Mouse (Mus musculus) gastrocnemius, adult 8-10 months (tissue): ENCODE measurements around the gene Ttll3. TPM values are rescaled to one million over a fixed set of nuclear protein-coding genes. Genes with fewer than 3 reads are reported as not detected.

Experiments used
- DNase-seq, 2 experiments: peaks; one replicate each; pipeline ENCODE4 v3.0.0; 2022; ENCODE audit warnings: low spot score in 2 of 2
- microRNA-seq: library from miRNA; unstranded; fragments of <30 nt; microRNA quantifications from one replicate; pipeline ENCODE4 v1.2.0, GENCODE M21; 2022
- total RNA-seq, 4 experiments: library from RNA; stranded (reverse); gene quantifications; 2 replicates each; pipeline ENCODE4 v1.2.4; 2022

The Ttll3 gene
- total RNA-seq, 4 experiments from 2014 or later, result 0.27 to 0.94 (median 0.83) TPM

DNA sequence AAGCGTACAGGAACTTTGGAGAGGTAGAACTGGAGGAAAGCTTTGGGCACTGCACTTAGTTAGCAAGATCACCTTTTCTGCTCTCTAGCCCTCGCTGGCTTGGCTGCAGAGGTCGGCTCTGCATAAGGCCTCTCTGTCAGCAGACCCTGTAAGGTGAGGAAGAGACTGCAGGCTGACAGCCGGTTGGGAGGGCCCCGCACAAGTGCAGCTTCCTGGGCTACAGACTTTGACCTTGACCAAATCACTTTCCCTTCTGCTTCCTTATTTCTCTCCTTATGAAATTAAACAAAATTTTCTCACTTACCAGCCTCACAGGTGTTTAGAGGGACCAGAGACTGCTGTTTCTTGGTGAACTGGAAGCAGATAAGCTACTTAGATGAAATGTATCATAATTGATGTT lies 65.9 kb downstream of the Ttll3 start:
- DNase-seq, result no peak

GRCm38 (mm10) chr6:113457952-113458534 lies 69.0 kb downstream of the Ttll3 start, which contains the start of gene Il17re:
Gene Il17re, plus strand, starts transcription at chr6:113458484.
- no peak for DNase-seq

DNA sequence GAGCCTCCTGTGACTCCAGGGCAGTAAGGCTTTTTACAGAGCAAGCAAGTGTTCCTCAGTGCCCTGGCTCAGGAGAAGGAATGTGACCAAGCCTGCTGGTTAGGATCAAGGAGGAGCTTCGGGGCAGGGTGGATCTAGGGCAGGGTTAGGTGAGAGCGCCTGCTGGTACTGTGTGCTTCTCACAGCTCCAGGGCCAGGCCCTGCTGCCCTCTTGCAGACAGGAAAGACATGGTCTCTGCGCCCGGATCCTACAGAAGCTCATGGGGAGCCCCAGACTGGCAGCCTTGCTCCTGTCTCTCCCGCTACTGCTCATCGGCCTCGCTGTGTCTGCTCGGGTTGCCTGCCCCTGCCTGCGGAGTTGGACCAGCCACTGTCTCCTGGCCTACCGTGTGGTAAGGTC lies 69.6 kb downstream of the Ttll3 start:
- no peak for DNase-seq

DNA sequence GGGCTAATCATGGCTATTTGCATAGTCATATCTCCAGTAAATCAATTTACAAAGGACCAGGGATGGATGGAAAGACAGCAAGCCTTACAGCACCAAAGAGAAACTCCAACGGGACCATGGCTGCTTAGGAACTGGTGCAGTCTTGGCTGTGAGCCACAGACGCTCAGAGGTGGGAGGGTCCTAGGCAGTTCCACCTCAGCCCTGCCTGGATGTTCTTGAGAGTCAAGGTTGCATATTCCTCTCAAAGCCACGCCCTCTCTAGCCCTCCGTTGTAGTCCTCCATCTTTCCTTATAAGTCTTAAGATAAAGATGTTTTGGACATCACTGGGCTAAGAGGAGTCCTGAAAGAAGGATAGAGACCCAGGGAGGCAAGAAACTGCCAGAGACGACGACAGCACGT lies 75.0 kb downstream of the Ttll3 start:
- DNase-seq, result no peak

Small RNA genes within 50 kb of the gene (microRNA-seq; reads per million reads assigned to microRNA genes)
- gene Gm24387, result not detected

Other genes starting within 250 kb of the Ttll3 start
- under 1 TPM; 0.34 to 0.46 (median 0.40) TPM for gene Lhfpl4, start 193.9 kb upstream of the Ttll3 start, total RNA-seq
- 10 to 100 TPM; 14.2 to 17.0 (median 16.3) TPM for gene Mtmr14, start 151.4 kb upstream of the Ttll3 start, total RNA-seq
- not detected for gene Cpne9, start 107.0 kb upstream of the Ttll3 start, total RNA-seq
- gene Brpf1, start 82.1 kb upstream of the Ttll3 start, total RNA-seq, result 10 to 100 TPM in 1 of 4 experiments, 1 to 10 TPM in 3; 8.0 to 11.1 (median 9.5) TPM
- gene Ogg1, start 62.3 kb upstream of the Ttll3 start, total RNA-seq, result 1 to 10 TPM; 4.3 to 7.6 (median 5.2) TPM
- gene Camk1, start 45.3 kb upstream of the Ttll3 start, total RNA-seq, result 10 to 100 TPM; 37.4 to 43.2 (median 40.5) TPM
- gene Tada3, start 11.4 kb upstream of the Ttll3 start, total RNA-seq, result 10 to 100 TPM; 11.6 to 17.1 (median 14.0) TPM
- gene Arpc4, start 11.1 kb upstream of the Ttll3 start, total RNA-seq, result 10 to 100 TPM; 50.8 to 57.8 (median 55.8) TPM
- gene Rpusd3, start 30.1 kb downstream of the Ttll3 start, total RNA-seq, result 10 to 100 TPM in 1 of 4 experiments, 1 to 10 TPM in 3; 5.9 to 12.8 (median 6.8) TPM
- 10 to 100 TPM in 3 of 4 experiments, 1 to 10 TPM in 1; 3.8 to 35.8 (median 19.8) TPM for gene Cidec, start 46.5 kb downstream of the Ttll3 start, total RNA-seq
- 10 to 100 TPM; 27.4 to 30.4 (median 29.1) TPM for gene Jagn1, start 53.3 kb downstream of the Ttll3 start, total RNA-seq
- gene Il17re, start 69.2 kb downstream of the Ttll3 start, total RNA-seq, result under 1 TPM; 0.12 to 0.44 (median 0.28) TPM
- gene Il17rc, start 82.2 kb downstream of the Ttll3 start, total RNA-seq, result 1 to 10 TPM; 3.9 to 7.5 (median 4.7) TPM
- 10 to 100 TPM; 46.7 to 56.2 (median 49.2) TPM for gene Creld1, start 94.0 kb downstream of the Ttll3 start, total RNA-seq
- gene Prrt3, start 112.7 kb downstream of the Ttll3 start, total RNA-seq, result not detected
- 10 to 100 TPM; 51.5 to 58.0 (median 55.0) TPM for gene Emc3, start 142.4 kb downstream of the Ttll3 start, total RNA-seq
- gene Fancd2, start 142.4 kb downstream of the Ttll3 start, total RNA-seq, result under 1 TPM in 3 of 4 experiments, not detected in 1; 0.07 to 0.24 (median 0.24) TPM
- gene Fancd2os, start 211.5 kb downstream of the Ttll3 start, total RNA-seq, result not detected
- 10 to 100 TPM; 37.5 to 44.8 (median 44.1) TPM for gene Brk1, start 215.5 kb downstream of the Ttll3 start, total RNA-seq
- 1 to 10 TPM; 5.3 to 7.3 (median 6.2) TPM for gene Vhl, start 234.7 kb downstream of the Ttll3 start, total RNA-seq
- gene Irak2, start 249.2 kb downstream of the Ttll3 start, total RNA-seq, result 1 to 10 TPM; 3.3 to 7.4 (median 4.7) TPM